Mouse (Mus musculus) midbrain, embryonic 16.5 days (tissue): ENCODE data around the gene Sema4f. TPM values are rescaled to one million over a fixed set of nuclear protein-coding genes. Genes with fewer than 3 reads are reported as not detected.
A peak's percentile ranks its signal among the peaks of the same experiment; 100 is the strongest.

Experiments
- ATAC-seq: fragments of 200-750 bp; cut with Nextera tagmentation; 2 replicates; pipeline ENCODE4 v1.8.0; 2017; ENCODE audit warnings: moderate TSS enrichment
- H3K27ac ChIP-seq: fragments of 300-500 bp; sonication (generic); 2 replicates; pipeline ENCODE4 v1.5.1; 2014; ENCODE audit warnings: mild to moderate bottlenecking, low read length, mixed read lengths
- H3K27me3 ChIP-seq: fragments of 300-500 bp; sonication (generic); 2 replicates; pipeline ENCODE4 v1.6.1; 2014; ENCODE audit warnings: low read depth, low read length, mixed read lengths; ENCODE audit not compliant: control insufficient read depth, insufficient read depth
- H3K36me3 ChIP-seq: fragments of 300-500 bp; sonication (generic); 2 replicates; pipeline ENCODE4 v1.6.1; 2014; ENCODE audit warnings: mild to moderate bottlenecking, low read length, moderate library complexity, mixed read lengths; ENCODE audit not compliant: control insufficient read depth, insufficient read depth
- H3K4me1 ChIP-seq: fragments of 300-500 bp; sonication (generic); 2 replicates; pipeline ENCODE4 v1.6.1; 2014; ENCODE audit warnings: mild to moderate bottlenecking, low read length, mixed read lengths; ENCODE audit not compliant: control insufficient read depth, insufficient read depth
- H3K4me2 ChIP-seq: fragments of 300-500 bp; sonication (generic); 2 replicates; pipeline ENCODE4 v1.6.1; 2014; ENCODE audit warnings: mild to moderate bottlenecking, low read length, mixed read lengths
- H3K4me3 ChIP-seq: fragments of 300-500 bp; sonication (generic); 2 replicates; pipeline ENCODE4 v1.5.1; 2014; ENCODE audit warnings: low read depth, mild to moderate bottlenecking, low read length, moderate library complexity, mixed read lengths
- H3K9ac ChIP-seq: fragments of 300-500 bp; sonication (generic); 2 replicates; pipeline ENCODE4 v1.6.1; 2014; ENCODE audit warnings: low read depth, low read length, mixed read lengths
- H3K9me3 ChIP-seq: fragments of 300-500 bp; sonication (generic); replicated peaks from 2 replicates; pipeline ENCODE4 v1.6.1; 2014; ENCODE audit warnings: mild to moderate bottlenecking, low read length, mixed read lengths; ENCODE audit not compliant: control insufficient read depth, poor library complexity, severe bottlenecking
- WGBS: fragments of 180-500 bp; shearing (Covaris S2); extraction: QIAGEN DNeasy Blood & Tissue Kit; methylation state at CpG from one replicate; pipeline ENCODE4 v1.1.7; 2014; 5-methylcytosine and 5-hydroxymethylcytosine counted together
- polyA plus RNA-seq: library from polyadenylated mRNA; unstranded; fragments of >200 nt; fragmentation: Nextera tagmentation; extraction: Ambion mirVana; gene quantifications from 2 replicates; pipeline ENCODE4 v1.2.1, GENCODE M21; 2015

Gene Sema4f
- polyA plus RNA-seq: 18.9 and 20.3 TPM in 2 replicates

DNA sequence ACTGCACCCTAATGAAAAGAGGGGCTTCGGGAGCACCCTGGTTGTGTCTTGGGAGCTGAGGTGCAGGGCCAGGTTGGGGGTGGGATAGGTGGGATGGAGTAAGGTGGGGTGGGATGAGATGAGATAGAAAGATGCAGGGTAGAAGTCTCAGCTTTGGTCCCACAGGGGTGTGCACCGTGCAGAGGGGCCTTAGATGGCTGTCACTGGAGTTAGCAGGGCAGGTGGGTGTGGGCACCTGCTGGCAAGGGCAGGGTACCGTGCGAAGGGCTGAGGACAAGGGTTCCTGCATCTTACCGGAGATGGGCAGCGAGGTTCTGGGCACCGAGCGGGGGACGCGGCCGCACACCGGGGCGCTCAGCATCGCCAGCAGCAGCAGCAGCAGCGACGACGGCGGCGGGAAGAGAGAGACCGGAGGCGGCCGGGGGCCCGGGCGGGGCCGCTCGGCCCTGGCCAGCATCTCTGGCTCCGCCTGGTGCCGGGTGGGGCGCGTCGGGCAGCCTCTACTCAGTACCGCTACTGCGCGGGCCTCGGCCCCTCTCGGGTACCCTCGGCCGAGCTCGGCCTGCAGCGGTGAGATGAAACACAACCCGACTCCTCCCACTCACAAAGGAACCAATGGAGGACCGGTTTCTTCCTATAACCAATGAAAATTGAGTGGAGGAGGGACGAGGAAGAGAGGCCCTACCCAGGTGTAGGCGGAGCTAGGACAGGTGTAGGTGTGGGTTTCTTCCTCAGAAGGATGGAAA lies at the start of gene Sema4f:
Gene Sema4f, minus strand, starts transcription at position 603 of the 746 bp plus-strand sequence.
- Histone ChIP-seq H3K9me3 (no peaks in the 10 kb centered on the region), H3K27me3 (no peaks in the 10 kb centered on the region), H3K4me2 (peak within 1 kb of the TSS; percentile 77), H3K36me3 (peaks cover 5% of the 10 kb centered on the region; the same call in 1 of the 2 replicates), H3K4me1 (peaks cover 5% of the 10 kb centered on the region; the same call in 1 of the 2 replicates), H3K9ac (peak within 1 kb of the TSS; percentile 95), H3K4me3 (peak within 1 kb of the TSS; percentile 80), H3K27ac (peak within 1 kb of the TSS; percentile 75)
- 3% methylated on average over 39 of the region's 44 CpGs for WGBS
- peak; percentile 99 for ATAC-seq

DNA sequence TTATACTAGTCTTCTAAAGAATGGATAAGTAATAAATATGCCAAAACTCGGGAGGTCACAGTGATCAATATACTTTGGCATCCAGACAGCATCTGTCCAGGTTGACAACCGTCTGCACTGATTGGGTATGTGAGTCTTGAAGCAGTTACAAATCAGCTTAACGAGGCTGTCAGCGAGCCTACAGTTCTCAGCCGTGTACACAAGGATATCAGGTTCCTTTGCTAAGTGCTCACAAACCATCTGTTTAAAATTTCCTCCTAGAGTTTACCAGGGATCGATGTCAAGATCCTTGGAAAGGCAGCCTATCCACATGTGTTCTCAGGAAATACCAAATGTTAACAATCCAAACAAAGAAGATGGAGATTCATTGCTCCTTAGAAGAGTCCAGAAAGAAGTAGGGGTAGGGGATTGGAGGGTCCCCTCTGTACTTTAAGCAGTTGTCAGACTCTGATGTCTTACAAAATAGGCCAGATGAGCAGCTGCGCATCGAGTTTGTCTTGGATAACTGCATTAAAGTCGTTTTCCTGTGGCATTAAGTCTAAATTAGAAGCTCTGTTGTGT lies 47.9 kb upstream of the Sema4f start:
- no peak for ATAC-seq
- Histone ChIP-seq H3K36me3 (no peaks in the 10 kb centered on the region), H3K27ac (no peak overlapping the region), H3K27me3 (no peaks in the 10 kb centered on the region), H3K4me3 (no peak overlapping the region), H3K9me3 (no peaks in the 10 kb centered on the region), H3K4me2 (no peak overlapping the region), H3K4me1 (no peaks in the 10 kb centered on the region), H3K9ac (no peak overlapping the region)
- 56% methylated on average over 9 of the region's 9 CpGs for WGBS

DNA sequence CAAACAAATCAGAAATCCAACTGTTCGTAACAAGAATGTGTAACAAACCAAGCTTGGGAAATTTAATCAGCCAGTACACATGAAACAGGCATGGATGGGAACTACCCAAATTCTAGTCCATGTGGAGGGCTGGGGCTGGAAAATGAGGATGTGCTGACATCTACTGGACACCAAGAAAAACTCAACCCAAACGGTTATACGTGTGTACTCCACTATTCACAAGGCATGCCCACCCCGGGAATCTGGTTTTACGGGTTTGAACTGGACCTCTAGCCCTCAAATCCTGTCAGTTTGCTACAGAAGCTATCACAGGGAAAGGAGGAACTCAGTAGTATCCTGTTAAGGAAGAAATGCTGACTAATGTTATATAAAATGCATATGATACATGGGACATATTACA lies 31.5 kb upstream of the Sema4f start:
- H3K4me3 ChIP-seq: no peak overlapping the region
- H3K4me1 ChIP-seq: no peaks in the 10 kb centered on the region
- 13% methylated on average over 5 of the region's 5 CpGs for WGBS
- no peaks in the 10 kb centered on the region for H3K9me3 ChIP-seq
- ATAC-seq: peak; percentile 80; the same call in 1 of the 2 replicates
- H3K27me3 ChIP-seq: no peaks in the 10 kb centered on the region
- H3K36me3 ChIP-seq: no peaks in the 10 kb centered on the region
- H3K4me2 ChIP-seq: no peak overlapping the region
- no peak overlapping the region for H3K9ac ChIP-seq
- H3K27ac ChIP-seq: no peak overlapping the region

DNA sequence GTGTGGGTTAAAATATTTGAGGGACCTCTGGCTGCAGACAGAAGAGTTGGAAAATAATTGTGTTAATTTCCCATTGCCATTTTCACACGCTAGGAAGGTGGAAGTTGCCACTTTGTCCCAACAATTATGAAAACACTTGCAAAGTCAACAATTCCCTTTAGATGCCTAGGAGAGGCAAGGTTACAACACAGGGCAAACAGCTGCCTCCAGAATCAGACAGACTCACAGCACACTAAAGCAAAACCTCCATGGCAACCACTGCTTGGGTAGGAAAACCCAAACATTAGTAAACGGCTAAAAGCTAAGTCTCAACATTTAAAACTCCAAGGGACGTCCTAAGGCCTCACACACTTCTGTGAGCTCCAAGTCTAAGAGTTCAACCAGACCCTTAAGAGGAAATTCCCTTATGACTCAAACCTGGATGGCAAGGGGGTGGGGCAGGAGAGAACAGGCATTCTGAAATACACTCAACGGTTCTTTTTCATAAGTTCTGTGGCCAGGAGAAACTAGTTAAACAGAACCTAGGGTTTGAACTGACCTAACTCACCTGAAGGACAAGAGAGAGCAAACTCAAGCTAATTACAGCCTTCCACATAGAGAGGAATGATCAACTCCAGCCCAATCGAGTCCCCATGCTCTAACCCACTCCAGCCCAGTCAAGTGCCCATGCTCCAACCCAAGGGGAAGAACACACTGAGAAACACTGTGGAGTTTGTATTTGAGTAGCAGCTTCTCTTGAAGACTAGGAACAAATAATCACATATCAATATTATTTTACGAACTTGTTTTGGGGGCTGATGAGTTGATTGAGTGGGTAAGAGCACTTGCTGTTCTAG lies 29.9 kb upstream of the Sema4f start:
- Histone ChIP-seq H3K9ac (no peak overlapping the region), H3K27me3 (no peaks in the 10 kb centered on the region), H3K4me3 (no peak overlapping the region), H3K4me2 (no peak overlapping the region), H3K27ac (no peak overlapping the region), H3K36me3 (no peaks in the 10 kb centered on the region), H3K9me3 (no peaks in the 10 kb centered on the region), H3K4me1 (no peaks in the 10 kb centered on the region)
- ATAC-seq: no peak
- 78% methylated on average over 6 of the region's 6 CpGs for WGBS

DNA sequence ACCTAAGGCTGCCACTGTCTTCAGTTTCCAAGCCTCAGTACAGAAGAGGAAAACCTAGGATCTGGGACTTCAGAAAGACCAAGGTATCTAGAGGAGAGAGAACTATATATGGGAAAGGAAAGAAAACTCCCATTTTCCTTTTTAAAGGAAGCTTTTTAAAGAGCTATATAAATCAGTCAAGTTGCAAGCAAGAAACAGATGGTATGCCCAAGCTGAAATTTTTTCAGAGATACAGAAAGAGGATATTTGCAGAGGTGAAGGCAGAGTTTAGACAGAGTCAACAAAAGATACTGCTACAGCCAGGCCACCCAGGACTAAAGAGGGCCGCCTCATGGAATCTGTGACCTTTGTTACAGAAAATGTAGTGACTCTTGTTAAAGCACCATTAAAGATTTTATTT lies 22.1 kb upstream of the Sema4f start:
- no peak overlapping the region for H3K4me3 ChIP-seq
- H3K9ac ChIP-seq: no peak overlapping the region
- H3K9me3 ChIP-seq: no peaks in the 10 kb centered on the region
- no peak overlapping the region for H3K4me2 ChIP-seq
- no peaks in the 10 kb centered on the region for H3K27me3 ChIP-seq
- ATAC-seq: no peak
- 83% methylated on average over 1 of the region's 1 CpGs for WGBS
- H3K36me3 ChIP-seq: no peaks in the 10 kb centered on the region
- H3K27ac ChIP-seq: no peak overlapping the region
- no peaks in the 10 kb centered on the region for H3K4me1 ChIP-seq

DNA sequence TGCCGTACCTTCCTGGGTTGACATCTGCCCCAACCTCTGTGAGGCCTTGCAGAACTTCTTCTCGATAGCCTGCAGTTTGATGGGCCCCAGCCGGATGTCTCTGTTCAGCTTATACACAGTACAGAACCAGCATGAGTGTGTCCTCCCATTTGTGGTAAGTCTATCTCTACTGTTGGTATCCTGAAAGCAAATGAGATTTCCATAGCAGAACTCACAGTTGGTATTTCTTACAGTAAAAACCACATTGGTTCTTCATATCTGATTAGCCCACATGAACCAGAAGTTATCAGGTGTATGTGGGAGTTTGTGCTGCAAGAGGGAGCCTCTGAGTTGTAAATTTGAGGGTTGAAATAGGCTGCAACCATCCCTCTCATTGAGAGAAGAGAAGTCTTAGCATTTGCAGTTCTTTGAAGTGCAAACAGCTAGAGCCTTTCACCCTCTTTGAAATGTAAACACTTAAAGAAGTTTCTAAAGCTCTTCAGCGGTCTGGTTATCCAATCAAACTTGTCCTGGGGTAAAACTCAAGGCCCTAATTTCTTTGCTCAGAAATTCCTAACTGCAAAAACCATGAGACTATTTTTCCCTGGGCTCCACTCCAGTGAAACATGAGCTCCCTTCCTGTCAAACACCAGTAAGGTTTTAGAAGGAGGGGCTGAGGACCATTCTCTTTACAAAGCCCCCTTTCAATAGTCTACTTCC lies 17.1 kb upstream of the Sema4f start:
- ATAC-seq: no peak
- no peak overlapping the region for H3K4me3 ChIP-seq
- H3K9me3 ChIP-seq: no peaks in the 10 kb centered on the region
- H3K4me2 ChIP-seq: no peak overlapping the region
- no peaks in the 10 kb centered on the region for H3K36me3 ChIP-seq
- H3K27me3 ChIP-seq: no peaks in the 10 kb centered on the region
- no peak overlapping the region for H3K9ac ChIP-seq
- no peaks in the 10 kb centered on the region for H3K4me1 ChIP-seq
- 63% methylated on average over 4 of the region's 4 CpGs for WGBS
- H3K27ac ChIP-seq: no peak overlapping the region

DNA sequence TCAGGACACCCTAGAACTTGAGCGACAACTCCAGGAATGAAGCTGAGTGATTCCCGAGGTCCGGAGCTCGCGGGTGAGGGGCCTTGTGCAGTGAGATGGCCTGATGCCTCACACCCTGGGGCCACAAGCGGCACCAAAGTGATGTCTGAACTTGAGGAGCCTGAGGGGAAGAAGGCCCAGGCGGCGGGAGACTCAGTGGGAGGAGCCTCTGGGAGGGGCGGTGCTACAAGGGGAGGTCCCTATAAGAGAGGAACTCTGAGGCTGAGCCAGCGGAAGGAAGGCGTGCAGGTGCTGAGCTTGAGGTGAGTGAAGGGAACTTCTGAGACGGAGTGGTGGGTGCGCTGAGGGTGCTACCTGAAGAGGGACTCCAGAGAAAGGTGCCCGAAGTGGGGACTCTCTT lies 7.1 kb upstream of the Sema4f start, which contains the start of gene M1ap:
Gene M1ap, plus strand, starts transcription at position 252 of the 400 bp plus-strand sequence.
- H3K36me3 ChIP-seq: no peaks in the 10 kb centered on the region
- no peak for ATAC-seq
- H3K4me3 ChIP-seq: no peak within 1 kb of the TSS
- H3K4me1 ChIP-seq: no peaks in the 10 kb centered on the region
- H3K4me2 ChIP-seq: no peak within 1 kb of the TSS
- WGBS: 64% methylated on average over 14 of the region's 14 CpGs
- H3K27ac ChIP-seq: no peak within 1 kb of the TSS
- no peaks in the 10 kb centered on the region for H3K9me3 ChIP-seq
- H3K9ac ChIP-seq: no peak within 1 kb of the TSS
- H3K27me3 ChIP-seq: no peaks in the 10 kb centered on the region

DNA sequence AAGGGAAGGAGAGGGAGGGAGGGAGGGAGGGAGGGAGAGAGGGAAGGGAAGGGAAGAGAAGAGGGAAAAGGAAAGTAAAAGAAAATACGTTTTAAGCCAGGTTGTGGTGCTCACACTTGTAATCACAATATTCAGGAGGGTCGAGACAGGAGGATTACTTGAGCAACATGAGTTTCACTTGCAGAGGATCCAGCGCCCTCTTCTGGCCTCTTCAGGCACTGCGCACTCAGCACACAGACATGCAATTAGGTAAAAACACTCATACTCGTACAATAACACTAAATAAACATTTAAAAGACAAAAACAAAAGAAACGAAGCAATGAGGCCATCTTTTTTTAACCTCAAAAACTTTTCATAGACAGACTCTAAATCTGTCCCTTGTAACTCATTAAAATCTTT lies 6.2 kb upstream of the Sema4f start:
- no peak overlapping the region for H3K4me2 ChIP-seq
- no peak for ATAC-seq
- no peak overlapping the region for H3K4me3 ChIP-seq
- no peaks in the 10 kb centered on the region for H3K36me3 ChIP-seq
- no peaks in the 10 kb centered on the region for H3K27me3 ChIP-seq
- H3K27ac ChIP-seq: no peak overlapping the region
- no peak overlapping the region for H3K9ac ChIP-seq
- 52% methylated on average over 6 of the region's 6 CpGs for WGBS
- H3K9me3 ChIP-seq: no peaks in the 10 kb centered on the region
- H3K4me1 ChIP-seq: no peaks in the 10 kb centered on the region
